Mouse (Mus musculus): ENCODE data around the gene Sepsecs. TPM values are rescaled to one million over a fixed set of nuclear protein-coding genes. Genes with fewer than 3 reads are reported as not detected.

The Sepsecs gene
- polyA plus RNA-seq, 1 experiment from 2014 or later = 8.6 TPM

DNA sequence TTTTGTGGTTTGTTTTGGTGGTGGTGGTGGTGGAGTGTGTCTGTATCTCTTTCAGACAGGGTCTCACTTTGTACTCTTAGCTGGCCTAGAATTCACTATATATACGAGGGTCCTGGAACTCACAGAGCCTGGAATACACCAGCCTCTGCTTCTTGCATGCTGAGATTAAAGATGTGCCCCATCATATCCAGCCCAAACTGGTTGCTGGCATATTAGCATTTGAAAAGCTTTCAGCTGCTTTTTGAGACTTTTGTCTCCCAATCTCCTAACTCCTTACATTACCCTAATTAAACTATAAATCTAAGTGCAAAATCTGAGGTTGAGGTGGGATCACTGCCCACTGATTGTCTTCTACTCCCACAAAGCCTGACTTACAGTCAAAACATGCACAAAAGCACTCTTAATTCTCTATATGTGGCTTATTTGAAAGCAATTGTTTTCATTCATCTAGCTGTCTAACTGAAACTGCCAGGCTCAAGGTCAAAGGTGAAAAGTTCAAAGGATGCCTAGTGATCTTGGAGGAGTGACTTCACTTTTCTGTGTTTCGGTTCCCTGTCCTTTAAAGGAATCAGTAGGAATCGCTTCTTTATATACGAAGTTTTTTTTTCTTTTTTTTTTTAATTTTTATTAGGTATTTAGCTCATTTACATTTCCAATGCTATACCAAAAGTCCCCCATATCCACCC is 5.0 kb upstream of the Sepsecs start:
- Histone ChIP-seq H3K9me3 (replicated peaks) (no peaks in the 10 kb centered on the region), H3K27me3 (peaks cover 3% of the 10 kb centered on the region; the same call in 1 of the 2 replicates), H3K4me1 (no peaks in the 10 kb centered on the region), H3K27ac (no peak overlapping the region), H3K36me3 (no peaks in the 10 kb centered on the region), H3K4me3 (no peak overlapping the region), H3K9ac (no peak overlapping the region), H3K4me2 (replicated peaks) (no peak overlapping the region)
- ATAC-seq (ENCODE audit: low FRiP score) = no peak
- WGBS = 44% methylated on average over 4 of the region's 4 CpGs

DNA sequence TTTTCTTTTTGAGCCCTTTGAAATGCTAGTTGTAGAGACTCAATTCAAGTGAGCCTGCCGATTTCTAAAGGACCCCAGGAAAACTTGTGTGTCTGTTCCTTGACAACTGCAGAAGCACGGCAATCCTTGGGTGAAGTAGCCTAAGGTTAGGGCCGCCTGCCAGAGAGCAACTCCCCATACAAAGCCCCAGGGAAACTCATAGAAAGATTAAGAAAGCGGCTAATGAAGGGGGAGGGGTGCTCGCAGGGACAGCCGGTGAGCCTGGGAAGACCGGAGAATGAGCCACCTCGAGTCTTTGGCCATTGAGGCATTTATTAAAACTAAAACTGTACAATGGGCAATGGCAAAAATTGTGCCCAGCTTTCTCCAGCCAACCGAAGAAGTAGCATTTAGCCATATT is 3.8 kb upstream of the Sepsecs start:
- peaks cover 3% of the 10 kb centered on the region; the same call in 1 of the 2 replicates for H3K27me3 ChIP-seq
- peaks cover 3% of the 10 kb centered on the region for H3K4me1 ChIP-seq
- H3K4me2 ChIP-seq (replicated peaks) = no peak overlapping the region
- no peak for ATAC-seq (ENCODE audit: low FRiP score)
- H3K27ac ChIP-seq = no peak overlapping the region
- WGBS = 28% methylated on average over 9 of the region's 9 CpGs
- H3K4me3 ChIP-seq = no peak overlapping the region
- H3K9me3 ChIP-seq (replicated peaks) = no peaks in the 10 kb centered on the region
- H3K9ac ChIP-seq = no peak overlapping the region
- no peaks in the 10 kb centered on the region for H3K36me3 ChIP-seq

DNA sequence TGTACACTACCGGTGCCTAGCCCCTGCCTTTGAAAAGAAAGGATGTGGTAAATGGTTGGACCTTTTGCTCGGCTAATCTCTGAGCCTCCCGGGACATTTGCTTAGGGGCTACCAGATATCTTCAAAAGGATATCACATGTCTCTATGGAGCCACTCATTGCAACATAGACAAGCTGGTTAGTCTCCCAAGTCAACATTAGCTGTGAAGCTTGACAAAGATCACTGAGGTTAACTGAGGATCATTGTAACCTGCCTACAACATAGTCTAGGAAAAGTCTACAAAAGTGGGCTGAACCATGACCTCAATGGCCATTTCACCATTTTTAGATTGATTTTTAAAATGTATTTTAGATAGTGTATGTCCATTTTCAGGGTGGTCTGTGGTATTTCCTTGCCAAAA is 1.2 kb upstream of the Sepsecs start:
- WGBS = 79% methylated on average over 3 of the region's 3 CpGs
- no peak for ATAC-seq (ENCODE audit: low FRiP score)
- no peak overlapping the region for H3K9ac ChIP-seq
- peaks cover 3% of the 10 kb centered on the region; the same call in 1 of the 2 replicates for H3K27me3 ChIP-seq
- no peak overlapping the region for H3K27ac ChIP-seq
- no peak overlapping the region for H3K4me3 ChIP-seq
- H3K4me1 ChIP-seq = peaks cover 3% of the 10 kb centered on the region
- no peaks in the 10 kb centered on the region for H3K9me3 ChIP-seq (replicated peaks)
- no peaks in the 10 kb centered on the region for H3K36me3 ChIP-seq
- H3K4me2 ChIP-seq (replicated peaks) = no peak overlapping the region

DNA sequence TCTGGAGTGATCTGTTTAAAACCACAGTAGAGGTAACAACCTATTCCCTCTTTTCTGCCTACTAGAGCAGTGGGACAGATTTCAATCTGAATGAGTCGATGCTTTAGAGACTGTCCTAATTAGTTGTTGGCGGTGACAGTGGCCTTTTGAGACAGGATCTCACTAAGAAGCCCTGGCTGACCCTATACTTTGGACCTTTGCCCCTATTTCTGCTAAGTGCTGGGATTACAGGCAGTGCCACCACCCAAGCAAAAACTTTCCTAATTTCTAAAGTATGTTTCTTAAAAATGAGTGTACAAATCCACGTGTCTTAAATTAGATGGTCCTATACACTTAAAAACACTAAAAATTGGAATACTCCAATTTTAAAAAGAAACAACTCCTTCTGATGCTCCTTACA is 2.7 kb downstream of the Sepsecs start:
- Histone ChIP-seq H3K9ac (no peak overlapping the region), H3K4me3 (no peak overlapping the region), H3K27me3 (peaks cover 3% of the 10 kb centered on the region; the same call in 1 of the 2 replicates), H3K9me3 (replicated peaks) (no peaks in the 10 kb centered on the region), H3K4me2 (replicated peaks) (no peak overlapping the region), H3K27ac (no peak overlapping the region), H3K4me1 (peaks cover 3% of the 10 kb centered on the region), H3K36me3 (peaks cover 18% of the 10 kb centered on the region)
- 90% methylated on average over 3 of the region's 3 CpGs for WGBS
- no peak for ATAC-seq (ENCODE audit: low FRiP score)

DNA sequence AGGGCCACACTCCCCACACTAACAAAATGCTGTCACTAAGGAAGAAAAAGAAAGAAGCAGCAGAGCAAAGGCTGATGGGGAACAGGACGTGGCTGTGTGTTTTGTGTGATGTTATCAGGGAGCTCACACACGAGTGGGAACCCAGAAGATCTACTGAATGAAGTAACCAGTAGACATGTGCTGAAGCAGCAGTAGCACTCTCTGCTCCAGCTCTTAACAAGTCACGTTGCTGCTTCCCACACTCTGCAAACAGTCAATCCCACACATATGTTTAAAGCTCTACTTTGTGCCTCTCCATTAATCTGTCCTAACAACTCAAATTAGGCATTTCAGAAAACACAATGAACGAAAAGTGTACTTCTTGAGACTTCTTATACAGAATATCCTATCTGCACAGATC is 11.6 kb downstream of the Sepsecs start:
- Histone ChIP-seq H3K27me3 (no peaks in the 10 kb centered on the region), H3K27ac (no peak overlapping the region), H3K9me3 (replicated peaks) (no peaks in the 10 kb centered on the region), H3K4me3 (no peak overlapping the region), H3K9ac (no peak overlapping the region), H3K36me3 (peaks cover 21% of the 10 kb centered on the region), H3K4me2 (replicated peaks) (no peak overlapping the region), H3K4me1 (no peaks in the 10 kb centered on the region)
- 81% methylated on average over 4 of the region's 4 CpGs for WGBS
- ATAC-seq (ENCODE audit: low FRiP score) = no peak

DNA sequence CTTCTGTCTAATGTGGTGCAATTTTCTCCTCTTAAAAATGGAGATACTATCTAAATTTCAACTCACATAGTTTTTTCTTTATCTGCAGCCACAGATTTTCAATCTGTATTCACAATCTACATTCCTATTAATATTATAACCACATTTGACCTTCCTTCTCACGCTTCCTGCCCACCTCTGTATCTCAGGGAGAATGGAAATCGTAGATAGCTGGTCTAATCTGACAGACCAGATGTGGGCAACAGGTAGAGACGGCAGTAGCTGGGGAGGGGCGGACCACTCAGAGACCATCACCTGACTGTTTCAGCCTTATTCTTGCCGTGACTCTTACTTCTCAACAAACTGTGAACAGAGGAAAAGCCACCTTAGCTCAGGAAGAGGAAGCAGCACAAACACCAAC is 12.2 kb downstream of the Sepsecs start:
- Histone ChIP-seq H3K9me3 (replicated peaks) (no peaks in the 10 kb centered on the region), H3K27ac (no peak overlapping the region), H3K4me2 (replicated peaks) (no peak overlapping the region), H3K4me3 (no peak overlapping the region), H3K4me1 (no peaks in the 10 kb centered on the region), H3K27me3 (no peaks in the 10 kb centered on the region), H3K36me3 (peaks cover 25% of the 10 kb centered on the region), H3K9ac (no peak overlapping the region)
- no peak for ATAC-seq (ENCODE audit: low FRiP score)
- 93% methylated on average over 5 of the region's 5 CpGs for WGBS

DNA sequence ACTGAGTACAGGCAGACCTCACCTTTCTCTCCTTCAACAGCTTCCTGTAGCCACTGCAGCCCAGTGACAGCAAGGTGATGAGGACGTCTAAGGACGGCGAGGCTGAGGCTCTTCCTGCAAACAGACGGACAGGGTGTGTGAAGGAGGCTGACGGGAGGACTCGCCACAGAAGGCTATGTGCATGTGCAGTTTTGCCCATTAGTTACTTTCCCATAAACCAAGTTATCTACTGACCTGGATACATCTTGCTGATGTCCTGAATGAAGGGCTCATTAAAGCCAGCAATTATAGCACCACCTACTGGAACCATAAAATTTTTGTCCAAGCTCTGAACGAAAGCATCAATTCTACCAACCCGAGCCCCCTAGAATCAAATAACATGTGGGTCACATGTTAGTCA is 13.5 kb downstream of the Sepsecs start:
- ATAC-seq (ENCODE audit: low FRiP score) = no peak
- H3K4me3 ChIP-seq = no peak overlapping the region
- no peaks in the 10 kb centered on the region for H3K4me1 ChIP-seq
- H3K9me3 ChIP-seq (replicated peaks) = no peaks in the 10 kb centered on the region
- peaks cover 26% of the 10 kb centered on the region for H3K36me3 ChIP-seq
- H3K27me3 ChIP-seq = no peaks in the 10 kb centered on the region
- no peak overlapping the region for H3K9ac ChIP-seq
- 83% methylated on average over 8 of the region's 8 CpGs for WGBS
- no peak overlapping the region for H3K27ac ChIP-seq
- no peak overlapping the region for H3K4me2 ChIP-seq (replicated peaks)

DNA sequence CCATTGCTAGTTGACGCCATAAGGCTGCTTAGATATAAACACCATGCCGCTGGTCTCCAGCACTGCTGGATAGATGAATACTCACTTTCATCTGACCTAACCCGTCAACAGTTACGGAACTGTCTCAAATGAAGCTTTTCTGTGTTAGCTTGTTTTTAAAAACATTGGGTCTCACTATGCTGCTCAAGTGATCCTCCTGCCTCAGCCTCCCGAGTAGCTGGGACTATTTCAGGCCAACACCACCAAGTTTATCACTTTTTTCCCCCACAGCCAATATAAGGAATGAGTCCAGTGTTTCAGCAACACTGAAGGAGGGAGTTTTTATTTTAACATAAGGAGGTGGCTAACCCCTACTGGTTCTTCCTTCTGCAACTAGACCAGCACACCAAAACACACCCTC is 14.5 kb downstream of the Sepsecs start:
- Histone ChIP-seq H3K36me3 (peaks cover 26% of the 10 kb centered on the region), H3K9ac (no peak overlapping the region), H3K4me1 (no peaks in the 10 kb centered on the region), H3K27me3 (no peaks in the 10 kb centered on the region), H3K4me2 (replicated peaks) (no peak overlapping the region), H3K4me3 (no peak overlapping the region), H3K9me3 (replicated peaks) (no peaks in the 10 kb centered on the region), H3K27ac (no peak overlapping the region)
- WGBS = 93% methylated on average over 5 of the region's 5 CpGs
- ATAC-seq (ENCODE audit: low FRiP score) = no peak

DNA sequence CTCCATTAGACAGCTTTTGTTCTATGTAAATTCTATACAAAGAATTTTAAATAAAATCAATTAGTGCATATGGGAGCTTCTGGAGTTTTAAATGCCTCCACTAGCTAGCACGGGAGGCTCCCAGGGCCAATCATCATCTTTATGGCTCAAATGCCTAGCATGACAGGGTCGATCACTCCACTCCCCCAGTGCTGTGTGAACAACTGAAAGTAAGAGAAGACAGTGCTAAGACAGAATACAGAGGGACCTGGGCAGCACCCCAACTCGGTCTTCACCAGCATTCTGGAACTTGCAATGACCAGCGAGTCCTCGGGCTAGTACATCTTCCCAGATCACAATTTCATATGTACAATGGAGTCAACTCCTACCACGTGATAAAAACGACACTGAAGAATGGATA is 16.9 kb downstream of the Sepsecs start:
- no peak overlapping the region for H3K27ac ChIP-seq
- no peak for ATAC-seq (ENCODE audit: low FRiP score)
- WGBS = 95% methylated on average over 7 of the region's 7 CpGs
- H3K9ac ChIP-seq = no peak overlapping the region
- H3K9me3 ChIP-seq (replicated peaks) = no peaks in the 10 kb centered on the region
- peaks cover 23% of the 10 kb centered on the region for H3K36me3 ChIP-seq
- H3K4me3 ChIP-seq = no peak overlapping the region
- H3K4me1 ChIP-seq = no peaks in the 10 kb centered on the region
- H3K4me2 ChIP-seq (replicated peaks) = no peak overlapping the region
- no peaks in the 10 kb centered on the region for H3K27me3 ChIP-seq

DNA sequence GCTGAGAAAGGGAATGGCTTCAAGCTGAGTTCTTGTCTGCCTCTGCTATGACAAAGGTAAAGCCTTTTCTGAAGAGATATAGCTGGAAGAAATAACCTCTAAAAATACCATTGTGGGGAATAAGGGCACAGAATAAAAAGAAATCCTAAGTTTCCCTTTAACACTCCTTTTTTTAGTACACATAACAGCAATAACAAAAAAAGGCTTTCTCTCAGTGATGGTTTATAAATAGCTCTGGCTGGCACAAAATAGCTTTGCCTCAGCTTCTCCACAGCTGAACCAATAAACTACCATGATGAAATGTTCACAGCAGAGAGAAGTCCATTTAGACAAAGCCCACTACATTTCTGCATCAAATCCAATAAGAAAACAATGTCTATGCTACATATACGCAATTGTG is 17.4 kb downstream of the Sepsecs start:
- Histone ChIP-seq H3K9ac (no peak overlapping the region), H3K9me3 (replicated peaks) (no peaks in the 10 kb centered on the region), H3K4me1 (no peaks in the 10 kb centered on the region), H3K4me2 (replicated peaks) (no peak overlapping the region), H3K27ac (no peak overlapping the region), H3K36me3 (peaks cover 24% of the 10 kb centered on the region), H3K27me3 (no peaks in the 10 kb centered on the region), H3K4me3 (no peak overlapping the region)
- 94% methylated on average over 1 of the region's 1 CpGs for WGBS
- ATAC-seq (ENCODE audit: low FRiP score) = no peak

DNA sequence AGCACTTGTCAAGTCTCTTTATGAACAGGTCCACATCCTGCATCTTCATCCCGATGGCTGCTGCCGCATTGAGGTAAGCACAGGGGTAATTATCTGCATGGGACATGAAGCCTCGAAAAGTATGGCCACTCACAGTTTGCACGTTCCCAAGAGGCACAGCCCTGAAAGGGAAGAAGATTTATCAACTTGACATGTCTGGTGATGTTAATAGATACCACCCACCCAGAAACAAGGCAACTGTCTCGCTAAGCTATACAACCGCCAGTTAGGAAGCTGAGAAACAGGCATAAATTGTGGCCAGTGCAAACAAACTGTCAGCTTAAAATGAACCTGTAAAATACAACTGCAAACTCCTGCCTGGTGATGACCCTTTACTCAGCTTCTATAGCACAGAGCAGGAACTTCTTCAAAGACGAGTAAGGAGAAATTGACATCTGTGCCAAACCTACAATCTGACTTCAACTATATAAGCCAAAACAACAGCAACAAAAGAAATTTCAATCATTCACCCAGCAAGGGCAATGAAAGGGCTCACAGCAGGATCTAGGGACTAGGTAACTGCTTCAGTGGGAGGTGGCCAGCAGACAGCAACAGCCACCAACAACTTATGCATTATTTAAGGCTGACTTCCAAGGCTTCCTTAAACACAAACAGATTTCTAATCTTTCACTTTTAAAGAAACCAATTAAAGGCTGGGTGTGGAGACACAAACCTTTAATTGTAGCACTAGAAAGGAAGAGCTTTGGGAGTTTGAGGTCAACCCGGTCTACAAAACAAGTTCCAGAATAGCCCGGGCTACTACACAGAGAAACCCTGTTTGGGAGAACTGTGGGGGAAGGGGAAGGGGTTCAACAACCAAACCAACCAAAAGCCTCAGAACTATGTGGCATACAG is 25.3 kb downstream of the Sepsecs start:
- Histone ChIP-seq H3K27me3 (no peaks in the 10 kb centered on the region), H3K4me3 (no peak overlapping the region), H3K36me3 (peaks cover 41% of the 10 kb centered on the region), H3K27ac (no peak overlapping the region), H3K9me3 (replicated peaks) (0 out of 2 replicates have a peak, but pooled peaks cover 5% of the 10 kb centered on the region), H3K9ac (no peak overlapping the region), H3K4me2 (replicated peaks) (no peak overlapping the region), H3K4me1 (peaks cover 9% of the 10 kb centered on the region)
- WGBS = 58% methylated on average over 9 of the region's 9 CpGs
- no peak for ATAC-seq (ENCODE audit: low FRiP score)

DNA sequence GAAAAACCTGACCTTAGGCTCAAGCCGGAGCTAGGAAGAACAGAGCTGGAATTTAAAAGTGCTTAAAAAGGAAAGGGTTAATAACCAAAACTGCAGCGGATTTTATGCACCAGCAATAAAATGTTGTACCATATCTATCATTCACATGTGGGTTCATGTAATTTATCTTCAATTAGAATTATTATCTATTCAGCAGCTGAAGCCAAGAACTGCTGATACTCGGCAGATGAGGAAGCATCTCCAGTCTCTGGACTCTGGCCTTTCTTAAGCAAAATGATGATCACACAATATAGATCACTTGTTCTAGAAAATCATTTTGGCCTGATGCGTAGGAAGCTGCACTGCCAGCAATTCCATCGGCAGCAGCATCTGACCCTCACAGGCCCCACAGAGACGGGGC is 27.8 kb downstream of the Sepsecs start:
- Histone ChIP-seq H3K9me3 (replicated peaks) (0 out of 2 replicates have a peak, but pooled peaks cover 5% of the 10 kb centered on the region), H3K27ac (no peak overlapping the region), H3K36me3 (peaks cover 37% of the 10 kb centered on the region), H3K4me2 (replicated peaks) (no peak overlapping the region), H3K4me3 (no peak overlapping the region), H3K4me1 (peaks cover 9% of the 10 kb centered on the region), H3K27me3 (no peaks in the 10 kb centered on the region), H3K9ac (no peak overlapping the region)
- 93% methylated on average over 6 of the region's 6 CpGs for WGBS
- no peak for ATAC-seq (ENCODE audit: low FRiP score)
